Mouse (Mus musculus): Measurements from ENCODE around the gene Mrap2. TPM values are rescaled to one million over a fixed set of nuclear protein-coding genes. Genes with fewer than 3 reads are reported as not detected.

The Mrap2 gene
- polyA plus RNA-seq (2017; shearing (Covaris generic)) = not detected

GRCm38 (mm10) chr9:87144106-87144505 is at the start of gene Mrap2:
TSS of gene Mrap2 (plus strand) at chr9:87144306.

Other genes starting within 250 kb of the Mrap2 start
- gene Ripply2, start 128.8 kb upstream of the Mrap2 start, polyA plus RNA-seq (2017; shearing (Covaris generic)) = not detected
- gene Cyb5r4, start 122.3 kb upstream of the Mrap2 start, polyA plus RNA-seq (2017; shearing (Covaris generic)) = 101 TPM
- 6.6 TPM for gene Cep162, start 111.2 kb downstream of the Mrap2 start, polyA plus RNA-seq (2017; shearing (Covaris generic))

Data from effector memory CD4-positive, alpha-beta T cell, adult 5 months (primary cell).